Mouse (Mus musculus) G1E (cell line): Measurements from ENCODE around the gene Rasgrp2. TPM values are rescaled to one million over a fixed set of nuclear protein-coding genes. Genes with fewer than 3 reads are reported as not detected.

ENCODE experiments used
- ATAC-seq: 2 replicates; pipeline ENCODE4 v1.8.0; 2016; ENCODE audit warnings: mild to moderate bottlenecking; ENCODE audit not compliant: insufficient number of reproducible peaks, poor library complexity, low FRiP score, severe bottlenecking; ENCODE audit errors: extremely low read depth
- DNase-seq: peaks from one replicate; pipeline ENCODE4 v3.0.0; 2012; ENCODE audit warnings: low spot score
- H3K27me3 ChIP-seq: 2 replicates; pipeline ENCODE4 v1.6.1; 2012; ENCODE audit warnings: mild to moderate bottlenecking, low read length, inconsistent platforms; ENCODE audit not compliant: insufficient read depth
- H3K36me3 ChIP-seq: replicated peaks from 2 replicates; pipeline ENCODE3; 2012; ENCODE audit warnings: mild to moderate bottlenecking, inconsistent platforms
- H3K4me1 ChIP-seq: 2 replicates; pipeline ENCODE4 v1.6.1; 2012; ENCODE audit warnings: low read depth, low read length, inconsistent platforms, mixed read lengths; ENCODE audit not compliant: insufficient read depth
- H3K4me3 ChIP-seq: 2 replicates; pipeline ENCODE4 v1.5.1; 2012; ENCODE audit warnings: low read depth, mild to moderate bottlenecking, inconsistent platforms, low read length, moderate library complexity, mixed read lengths
- H3K9me3 ChIP-seq: replicated peaks from 2 replicates; pipeline ENCODE4 v1.6.1; 2012; ENCODE audit warnings: inconsistent platforms
- CTCF ChIP-seq: IDR thresholded peaks from 2 replicates; pipeline ENCODE4 v1.5.1; 2012; ENCODE audit warnings: low read depth, low read length, inconsistent platforms, mixed read lengths
- GATA1 ChIP-seq: IDR thresholded peaks from 2 replicates; pipeline ENCODE4 v1.6.1; 2012; ENCODE audit warnings: borderline replicate concordance, low read length, inconsistent platforms, mixed read lengths
- GATA2 ChIP-seq: IDR thresholded peaks from 2 replicates; pipeline ENCODE4 v1.6.1; 2012; ENCODE audit warnings: low read depth, low read length, inconsistent platforms, borderline replicate concordance
- POLR2AphosphoS5 ChIP-seq: IDR thresholded peaks from 2 replicates; pipeline ENCODE4 v1.6.1; 2012; ENCODE audit warnings: low read depth, low read length, inconsistent platforms; ENCODE audit not compliant: insufficient replicate concordance
- TAL1 ChIP-seq: conservative IDR thresholded peaks from 2 replicates; pipeline ENCODE4 v1.6.1; 2012; ENCODE audit warnings: low read depth, low read length, inconsistent platforms, mixed read lengths
- polyA plus RNA-seq: library from polyadenylated mRNA; stranded (reverse); fragments of >175 nt; gene quantifications from 2 replicates; pipeline ENCODE4 v1.2.3, GENCODE M21; 2012
- total RNA-seq, 2 experiments: library from RNA; stranded (forward) in 1 of 2; stranded (reverse) in 1 of 2; fragments of 200-1000 nt in 1 of 2; fragments of >200 nt in 1 of 2; fragmentation: Nextera tagmentation in 1 of 2; gene quantifications; 2 replicates each; pipeline ENCODE4 v1.2.3; 2014 to 2017

Rasgrp2 gene
- total RNA-seq (2014; fragmentation: Nextera tagmentation), result not detected in 2 replicates
- 1.5 and 3.7 TPM in 2 replicates for total RNA-seq (2017)
- polyA plus RNA-seq, result 2.3 and 3.5 TPM in 2 replicates

DNA sequence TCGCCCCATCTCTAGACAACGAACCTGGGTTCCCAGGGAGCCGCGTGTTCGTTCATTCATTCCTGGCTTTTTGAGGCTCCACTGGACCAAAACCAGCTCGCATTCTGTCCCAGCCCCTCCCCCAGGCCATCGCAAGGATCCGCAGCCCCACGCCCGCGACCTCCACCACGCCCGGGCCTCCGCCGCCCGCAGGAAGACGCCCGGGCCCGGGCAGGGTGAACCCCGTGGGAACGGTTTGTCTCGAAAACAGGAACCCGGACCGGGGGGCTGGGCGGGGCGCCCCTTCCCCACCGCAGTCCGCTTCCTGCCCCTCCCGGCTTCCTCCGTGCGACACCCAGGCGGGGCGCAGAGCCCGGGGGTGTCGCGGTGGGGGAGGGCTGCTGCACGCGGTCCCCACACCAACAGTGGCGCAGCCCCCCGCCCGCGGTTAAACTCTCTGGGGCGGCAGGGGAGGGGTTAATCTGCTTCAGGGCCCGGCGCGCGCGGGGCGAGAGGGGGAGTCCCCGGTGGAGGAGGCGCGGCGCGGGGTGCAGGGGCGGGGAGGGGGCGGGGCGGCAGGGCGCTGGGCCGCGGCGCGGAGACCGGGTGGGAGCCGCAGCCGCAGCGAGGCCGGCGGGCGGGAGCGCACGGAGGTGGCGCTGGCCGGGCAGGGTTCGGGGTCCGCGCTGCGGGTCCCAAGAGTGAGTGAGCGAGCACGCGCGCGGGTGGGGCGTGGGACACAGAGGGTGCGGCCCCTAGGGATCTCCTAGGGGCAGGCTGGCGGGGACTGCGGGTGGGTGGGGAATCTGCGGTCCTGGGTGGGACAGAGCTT, at the start of gene Rasgrp2:
TSS of gene Rasgrp2 (plus strand) at position 56 of the 811 bp plus-strand sequence.
- H3K4me3 ChIP-seq, result peak within 1 kb of the TSS; percentile 68
- H3K27me3 ChIP-seq, result peaks cover 67% of the 10 kb centered on the region
- TF ChIP-seq CTCF (no peak), GATA2 (no peak), POLR2AphosphoS5 (no peak), GATA1 (no peak), TAL1 (no peak)
- ATAC-seq (no peak), DNase-seq (peak; percentile 45)
- H3K36me3 ChIP-seq, result no peaks in the 10 kb centered on the region
- peaks cover 32% of the 10 kb centered on the region for H3K4me1 ChIP-seq
- no peaks in the 10 kb centered on the region for H3K9me3 ChIP-seq

DNA sequence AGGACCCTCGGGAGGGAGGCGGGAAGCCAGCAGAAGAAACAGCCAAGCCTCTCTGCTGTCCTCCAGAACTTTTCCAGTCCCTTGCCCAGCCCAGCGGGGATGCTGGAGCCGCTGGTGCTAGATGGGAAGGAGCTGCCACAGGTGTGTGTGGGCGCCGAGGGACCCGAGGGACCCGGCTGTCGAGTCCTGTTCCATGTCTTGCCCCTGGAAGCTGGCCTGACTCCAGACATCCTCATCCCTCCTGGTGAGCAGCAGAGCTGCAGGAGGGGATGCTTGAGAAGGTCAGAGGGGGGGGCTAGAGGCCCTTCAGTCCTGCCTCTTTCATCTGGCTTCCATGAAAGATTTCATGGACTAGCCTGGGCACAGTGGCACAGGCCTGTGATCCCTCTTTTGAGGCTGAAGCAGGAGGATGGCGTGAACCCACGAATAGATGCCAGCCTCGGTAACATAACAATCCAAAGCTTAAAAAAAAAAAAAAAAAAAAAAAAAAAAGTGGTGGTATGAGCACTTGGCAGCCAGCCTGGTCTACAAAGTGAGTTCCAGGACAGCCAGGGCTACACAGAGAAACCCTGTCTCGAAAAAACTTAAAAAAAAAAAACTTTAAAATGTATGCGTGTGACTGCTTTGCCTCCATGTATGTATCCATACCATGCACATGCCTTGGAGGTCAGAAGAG, 47.6 kb upstream of the Rasgrp2 start:
- H3K9me3 ChIP-seq, result no peaks in the 10 kb centered on the region
- peaks cover 85% of the 10 kb centered on the region for H3K36me3 ChIP-seq
- DNase-seq (no peak), ATAC-seq (no peak)
- no peaks in the 10 kb centered on the region for H3K27me3 ChIP-seq
- H3K4me3 ChIP-seq, result no peak overlapping the region
- no peak for TF ChIP-seq CTCF
- peaks cover 4% of the 10 kb centered on the region for H3K4me1 ChIP-seq

DNA sequence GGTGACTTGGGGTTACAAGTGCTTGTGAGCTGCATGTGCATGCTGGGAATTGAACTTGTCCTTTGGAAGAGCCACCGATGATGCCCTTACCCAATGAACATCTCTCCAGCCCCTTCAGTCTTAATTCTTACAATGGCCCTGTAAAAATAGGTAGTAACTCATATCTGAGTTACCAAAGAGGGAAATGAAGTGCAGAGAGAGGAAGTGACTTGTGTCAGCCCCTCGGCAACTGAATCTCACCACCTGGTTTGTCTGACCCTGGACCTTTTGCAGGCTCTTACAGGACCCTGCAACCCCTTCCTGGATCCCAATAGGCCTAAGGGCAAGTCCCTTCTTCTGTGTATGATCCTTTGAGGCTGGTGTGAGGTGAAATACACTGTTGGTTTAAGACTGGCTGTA, 47.0 kb upstream of the Rasgrp2 start:
- no peak for TF ChIP-seq CTCF
- no peak for TF ChIP-seq TAL1
- no peak for TF ChIP-seq GATA1
- TF ChIP-seq GATA2, result no peak
- no peak for TF ChIP-seq POLR2AphosphoS5
- Histone ChIP-seq H3K36me3 (peaks cover 84% of the 10 kb centered on the region), H3K27me3 (no peaks in the 10 kb centered on the region), H3K4me3 (no peak overlapping the region), H3K4me1 (peaks cover 4% of the 10 kb centered on the region), H3K9me3 (no peaks in the 10 kb centered on the region)
- ATAC-seq (no peak), DNase-seq (no peak)

DNA sequence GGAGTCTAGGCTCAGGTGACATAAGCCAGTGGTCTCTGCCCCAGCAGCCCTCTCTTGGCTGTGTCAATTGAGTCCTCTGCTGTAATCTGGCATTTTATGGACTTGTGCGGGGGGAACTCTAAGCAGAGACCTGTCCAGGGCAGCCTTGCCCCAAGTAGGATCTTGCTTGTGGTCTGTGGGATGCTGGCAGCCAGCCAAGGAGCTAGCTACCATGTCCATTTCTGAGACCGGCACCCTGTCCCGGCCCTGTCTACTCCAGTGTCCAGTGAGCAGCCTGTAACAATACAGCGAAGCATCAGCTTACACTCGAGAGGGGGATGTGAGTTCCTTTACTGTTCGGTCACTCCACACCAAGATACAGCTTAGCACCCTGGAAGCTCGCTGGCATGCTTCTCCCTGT, 45.1 kb upstream of the Rasgrp2 start:
- no peak for ATAC-seq
- H3K36me3 ChIP-seq, result peaks cover 74% of the 10 kb centered on the region
- DNase-seq, result no peak
- H3K4me1 ChIP-seq, result peaks cover 4% of the 10 kb centered on the region
- no peaks in the 10 kb centered on the region for H3K27me3 ChIP-seq
- H3K4me3 ChIP-seq, result no peak overlapping the region
- no peak for TF ChIP-seq GATA1
- no peak for TF ChIP-seq GATA2
- no peak for TF ChIP-seq CTCF
- no peak for TF ChIP-seq TAL1
- no peak for TF ChIP-seq POLR2AphosphoS5
- no peaks in the 10 kb centered on the region for H3K9me3 ChIP-seq

DNA sequence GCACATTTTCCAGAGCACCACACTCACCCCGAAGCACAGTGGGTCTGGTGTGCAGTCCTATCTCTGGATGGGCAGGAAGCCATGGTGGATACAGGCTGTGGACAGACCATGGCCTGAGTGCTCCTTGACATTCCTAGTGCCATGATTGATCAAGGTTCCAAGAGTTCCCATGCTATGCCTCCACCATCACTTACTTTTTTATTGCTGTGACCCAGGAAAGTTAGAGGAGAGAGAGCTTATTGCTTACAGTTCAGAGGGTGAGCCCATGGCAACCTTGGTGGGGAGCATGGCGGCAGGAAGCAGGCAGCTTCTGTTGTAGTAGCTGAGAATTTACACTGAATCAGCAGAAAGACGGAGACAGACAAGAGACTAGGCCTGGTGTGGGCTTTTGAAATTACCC, 37.8 kb upstream of the Rasgrp2 start:
- TF ChIP-seq GATA1 (no peak), TAL1 (no peak), POLR2AphosphoS5 (no peak), GATA2 (no peak), CTCF (no peak)
- no peak for ATAC-seq
- no peak overlapping the region for H3K4me3 ChIP-seq

DNA sequence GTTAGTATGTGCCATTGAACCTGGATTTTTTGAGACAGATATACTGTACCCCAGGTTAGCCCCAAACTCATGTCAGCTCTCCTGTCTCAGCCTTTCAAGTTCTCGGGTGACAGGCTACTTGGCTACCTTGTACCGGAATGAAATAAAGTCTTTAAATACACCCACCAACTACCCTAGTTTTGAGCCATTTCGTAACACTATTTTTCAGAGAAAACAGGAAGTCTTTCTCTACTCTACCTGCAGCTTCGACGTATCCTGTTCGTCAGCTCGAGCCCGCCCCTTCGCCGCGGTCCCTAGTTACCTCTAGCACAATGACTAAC, 36.1 kb upstream of the Rasgrp2 start:
- Histone ChIP-seq H3K36me3 (peaks cover 65% of the 10 kb centered on the region), H3K27me3 (no peaks in the 10 kb centered on the region)

More for the DNA sequence above, 37.8 kb upstream of the Rasgrp2 start:
- no peak for DNase-seq
- Histone ChIP-seq H3K9me3 (no peaks in the 10 kb centered on the region), H3K4me1 (peaks cover 12% of the 10 kb centered on the region), H3K36me3 (peaks cover 52% of the 10 kb centered on the region), H3K27me3 (no peaks in the 10 kb centered on the region)

More for the DNA sequence above, 36.1 kb upstream of the Rasgrp2 start:
- Histone ChIP-seq H3K4me1 (peaks cover 29% of the 10 kb centered on the region), H3K4me3 (peak overlapping the region; percentile 97), H3K9me3 (no peaks in the 10 kb centered on the region)
- TF ChIP-seq CTCF, result no peak
- no peak for DNase-seq
- no peak for ATAC-seq
